Mouse (Mus musculus): ENCODE results near the gene Eps8l2.
A peak's percentile ranks its signal among the peaks of the same experiment; 100 is the strongest.

The Eps8l2 gene

GRCm38 (mm10) chr7:141338576-141339131 is at the start of gene Eps8l2:
TSS of gene Eps8l2 (plus strand) at chr7:141338880.
- DNase-seq (ENCODE audit: low spot score): no peak

- no peak for DNase-seq (ENCODE audit: low spot score)
These were observed 46.6 kb upstream of the Eps8l2 start, which contains the start of gene Drd4 for GRCm38 (mm10) chr7:141291921-141292582. TSS of gene Drd4 (plus strand) at chr7:141292006.

GRCm38 (mm10) chr7:141292583-141293388 is 45.9 kb upstream of the Eps8l2 start:
- no peak for DNase-seq (ENCODE audit: low spot score)

GRCm38 (mm10) chr7:141293852-141294471 is 44.7 kb upstream of the Eps8l2 start:
- no peak for DNase-seq (ENCODE audit: low spot score)

- no peak for DNase-seq (ENCODE audit: low spot score)
These were observed 44.2 kb upstream of the Eps8l2 start for GRCm38 (mm10) chr7:141294479-141294878.

GRCm38 (mm10) chr7:141297926-141298650 is 40.6 kb upstream of the Eps8l2 start:
- DNase-seq (ENCODE audit: low spot score): no peak

- DNase-seq (ENCODE audit: low spot score): no peak
These were observed 39.5 kb upstream of the Eps8l2 start for GRCm38 (mm10) chr7:141299175-141299574.

GRCm38 (mm10) chr7:141301386-141301785 is 37.3 kb upstream of the Eps8l2 start:
- DNase-seq (ENCODE audit: low spot score): no peak

- DNase-seq (ENCODE audit: low spot score): no peak
These were observed 35.9 kb upstream of the Eps8l2 start for GRCm38 (mm10) chr7:141302702-141303268.

- no peak for DNase-seq (ENCODE audit: low spot score)
These were observed 34.1 kb upstream of the Eps8l2 start for GRCm38 (mm10) chr7:141304537-141304936.

- DNase-seq (ENCODE audit: low spot score): no peak
These were observed 24.3 kb upstream of the Eps8l2 start for GRCm38 (mm10) chr7:141314416-141314815.

GRCm38 (mm10) chr7:141315076-141315475 is 23.6 kb upstream of the Eps8l2 start:
- no peak for DNase-seq (ENCODE audit: low spot score)

- DNase-seq (ENCODE audit: low spot score): no peak
These were observed 22.7 kb upstream of the Eps8l2 start for GRCm38 (mm10) chr7:141315974-141316373.

GRCm38 (mm10) chr7:141317619-141318132 is 21.0 kb upstream of the Eps8l2 start:
- DNase-seq (ENCODE audit: low spot score): no peak

GRCm38 (mm10) chr7:141319446-141319845 is 19.2 kb upstream of the Eps8l2 start:
- no peak for DNase-seq (ENCODE audit: low spot score)

GRCm38 (mm10) chr7:141324686-141325085 is 14.0 kb upstream of the Eps8l2 start:
- no peak for DNase-seq (ENCODE audit: low spot score)

GRCm38 (mm10) chr7:141326546-141327446 is 11.9 kb upstream of the Eps8l2 start:
- peak; percentile 39 for DNase-seq (ENCODE audit: low spot score)

GRCm38 (mm10) chr7:141327469-141328372 is 11.0 kb upstream of the Eps8l2 start, which contains the start of the genes Deaf1 and Tmem80:
TSS of gene Deaf1 (minus strand) at chr7:141327690.
TSS of gene Tmem80 (plus strand) at chr7:141327739.
- DNase-seq (ENCODE audit: low spot score): peak; percentile 100

Data from layer of hippocampus, adult 11-12 months (tissue).